ENCODE assay signal across 17 mouse cellular contexts in the genomic region with DNA sequence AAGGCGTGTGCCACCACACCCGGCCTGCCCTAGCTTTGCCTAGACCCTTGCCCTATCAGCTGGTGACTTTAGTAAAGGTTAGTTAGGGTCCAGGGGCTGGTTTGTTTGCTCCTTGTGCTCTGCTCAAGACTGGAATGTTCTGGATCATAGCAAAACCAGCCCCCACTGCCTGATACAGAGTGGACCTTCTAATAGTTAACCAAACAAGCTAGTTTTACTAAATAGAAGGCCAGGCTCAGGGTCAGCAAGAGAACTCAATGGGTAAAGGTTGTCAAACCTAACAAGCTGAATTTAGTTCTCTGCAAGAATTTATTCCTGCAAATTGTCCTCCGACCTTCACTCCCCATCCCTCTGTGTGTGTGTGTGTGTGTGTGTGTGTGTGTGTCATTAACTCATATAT. TPM values are rescaled to one million over a fixed set of nuclear protein-coding genes. Genes with fewer than 3 reads are reported as not detected.
DNase-seq lines count a peak whose midpoint lies in the region; ATAC-seq and TF ChIP-seq lines count a peak whose summit lies in the region.
"Had no signal": no experiment of that assay in that cellular context is flagged by ENCODE, and none has a peak within 500 bp of the region (broad histone marks: within the 10 kb centered on the region; RNA-seq: fewer than 3 reads in every experiment).

No protein-coding gene starts in this region.

- 77% methylated on average over 3 of the region's 3 CpGs for WGBS in kidney, embryonic 16.5 days
- WGBS in lung, postnatal 0 days = 92% methylated on average over 3 of the region's 3 CpGs

- peak; percentile 67 for ATAC-seq in kidney, embryonic 16.5 days (ENCODE audit: low FRiP score, low TSS enrichment)
- ATAC-seq in lung, postnatal 0 days = no peak
- no peak for ATAC-seq in megakaryocyte progenitor cell, adult 5-6 weeks (replicated peaks; ENCODE audit: poor library complexity)

- no peak for TF ChIP-seq CTCF in layer of hippocampus, adult 2 months (conservative IDR thresholded peaks at IDR 0.05)
- no peak for TF ChIP-seq CTCF in lung, postnatal 0 days (IDR thresholded peaks at IDR 0.05)

- no peak for DNase-seq in layer of hippocampus, adult 2 months (ENCODE audit: low spot score in 2 of 2)
- no peak for DNase-seq in layer of hippocampus, postnatal 36 days
- DNase-seq in kidney, adult 18-20 months = peak; percentile 46
- DNase-seq in kidney, postnatal 36 days = peak; percentile 58 to 79
- no peak for DNase-seq in lung, postnatal 0 days (ENCODE audit: low spot score)
- no peak for DNase-seq in gastrocnemius, adult 8-10 months (ENCODE audit: low spot score in 2 of 2)

- H3K4me3 ChIP-seq in layer of hippocampus, adult 2 months = no peak overlapping the region
- no peak overlapping the region for H3K4me3 ChIP-seq in kidney, embryonic 16.5 days (ENCODE audit: low read length)
- no peak overlapping the region for H3K4me3 ChIP-seq in lung, postnatal 0 days (ENCODE audit: low read depth, low read length)
- H3K4me3 ChIP-seq: embryonic facial prominence, embryonic 10.5 days; embryonic facial prominence, embryonic 15.5 days; forebrain, embryonic 12.5 days; heart, embryonic 10.5 days; heart, embryonic 15.5 days; limb, embryonic 10.5 days; limb, embryonic 15.5 days; liver, embryonic 13.5 days; midbrain, embryonic 10.5 days had no signal

- H3K27ac ChIP-seq in layer of hippocampus, adult 2 months = peak overlapping the region; percentile 89
- no peak overlapping the region for H3K27ac ChIP-seq in kidney, embryonic 16.5 days (ENCODE audit: low read length)
- H3K27ac ChIP-seq in lung, postnatal 0 days (ENCODE audit: low read length) = no peak overlapping the region
- H3K27ac ChIP-seq: embryonic facial prominence, embryonic 10.5 days; embryonic facial prominence, embryonic 15.5 days; forebrain, embryonic 12.5 days; heart, embryonic 10.5 days; heart, embryonic 15.5 days; limb, embryonic 10.5 days; limb, embryonic 15.5 days; liver, embryonic 13.5 days; midbrain, embryonic 10.5 days had no signal

- H3K9ac ChIP-seq in kidney, embryonic 16.5 days (replicated peaks; ENCODE audit: low read length) = no peak overlapping the region
- H3K9ac ChIP-seq in lung, postnatal 0 days (replicated peaks; ENCODE audit: low read depth) = no peak overlapping the region
- H3K9ac ChIP-seq: embryonic facial prominence, embryonic 15.5 days; forebrain, embryonic 12.5 days; heart, embryonic 15.5 days; limb, embryonic 15.5 days; liver, embryonic 13.5 days had no signal

- H3K4me2 ChIP-seq in kidney, embryonic 16.5 days (replicated peaks; ENCODE audit: low read depth, low read length) = no peak overlapping the region
- no peak overlapping the region for H3K4me2 ChIP-seq in lung, postnatal 0 days (replicated peaks; ENCODE audit: low read depth, low read length)
- H3K4me2 ChIP-seq: embryonic facial prominence, embryonic 15.5 days; forebrain, embryonic 12.5 days; heart, embryonic 15.5 days; limb, embryonic 15.5 days; liver, embryonic 13.5 days had no signal

- H3K9me3 ChIP-seq in kidney, embryonic 16.5 days (ENCODE audit: low read length) = no peaks in the 10 kb centered on the region
- H3K9me3 ChIP-seq in lung, postnatal 0 days (ENCODE audit: low read length) = no peaks in the 10 kb centered on the region
- H3K9me3 ChIP-seq: embryonic facial prominence, embryonic 10.5 days; embryonic facial prominence, embryonic 15.5 days; forebrain, embryonic 12.5 days; heart, embryonic 10.5 days; heart, embryonic 15.5 days; limb, embryonic 10.5 days; limb, embryonic 15.5 days; liver, embryonic 13.5 days; midbrain, embryonic 10.5 days had no signal

- no peaks in the 10 kb centered on the region for H3K27me3 ChIP-seq in kidney, embryonic 16.5 days (ENCODE audit: insufficient read depth, low read length)
- no peaks in the 10 kb centered on the region for H3K27me3 ChIP-seq in lung, postnatal 0 days (replicated peaks; ENCODE audit: insufficient read depth, low read length)
- H3K27me3 ChIP-seq: embryonic facial prominence, embryonic 15.5 days; forebrain, embryonic 12.5 days; heart, embryonic 15.5 days; limb, embryonic 15.5 days; liver, embryonic 13.5 days had no signal

- no peak for TF ChIP-seq EP300 in lung, postnatal 0 days (IDR thresholded peaks at IDR 0.05)

- no peaks in the 10 kb centered on the region for H3K4me1 ChIP-seq in kidney, embryonic 16.5 days (ENCODE audit: insufficient read depth, low read length)
- no peaks in the 10 kb centered on the region for H3K4me1 ChIP-seq in lung, postnatal 0 days (ENCODE audit: insufficient read depth, low read depth, low read length)
- H3K4me1 ChIP-seq: limb, embryonic 10.5 days; limb, embryonic 15.5 days had no signal

- no peaks in the 10 kb centered on the region for H3K36me3 ChIP-seq in kidney, embryonic 16.5 days (ENCODE audit: insufficient read depth, low read length)
- H3K36me3 ChIP-seq in lung, postnatal 0 days (ENCODE audit: insufficient read depth, low read length) = no peaks in the 10 kb centered on the region
- H3K36me3 ChIP-seq: embryonic facial prominence, embryonic 10.5 days; heart, embryonic 10.5 days; heart, embryonic 15.5 days; liver, embryonic 13.5 days had no signal

RNA-seq across cellular contexts. Expression of a gene that starts 29.6 kb away (rescaled TPM):
- 100 to 1,000 TPM; 249 to 251 TPM for total RNA-seq in layer of hippocampus, adult 2 months (2021)
- 100 to 1,000 TPM; 233 to 259 TPM for total RNA-seq in layer of hippocampus, postnatal 36 days (2021)
- polyA plus RNA-seq in kidney, embryonic 16.5 days (2015; fragmentation: Nextera tagmentation; extraction: Ambion mirVana) = 100 and 109 TPM in 2 replicates
- 40.4 and 48.1 TPM in 2 replicates for polyA plus RNA-seq in lung, postnatal 0 days (2015; fragmentation: Nextera tagmentation; extraction: Ambion mirVana)
- 12.9 and 21.1 TPM in 2 replicates for total RNA-seq in megakaryocyte progenitor cell, adult 5-6 weeks (2015)
- 40.9 and 50.6 TPM in 2 replicates for total RNA-seq in megakaryocyte progenitor cell, adult 5-6 weeks (2017)
- total RNA-seq in gastrocnemius, adult 8-10 months (2022) = 10 to 100 TPM; 12.0 to 15.8 (median 14.2) TPM

RNA-seq across cellular contexts. Expression of a gene that starts 54.2 kb away (rescaled TPM):
- total RNA-seq in layer of hippocampus, adult 2 months (2021) = 10 to 100 TPM; 68.8 to 71.3 TPM
- 10 to 100 TPM; 70.3 TPM for total RNA-seq in layer of hippocampus, postnatal 36 days (2021)
- polyA plus RNA-seq in kidney, embryonic 16.5 days (2015; fragmentation: Nextera tagmentation; extraction: Ambion mirVana) = 17.7 and 23.6 TPM in 2 replicates
- 10.9 and 14.2 TPM in 2 replicates for polyA plus RNA-seq in lung, postnatal 0 days (2015; fragmentation: Nextera tagmentation; extraction: Ambion mirVana)
- 8.4 and 8.7 TPM in 2 replicates for total RNA-seq in megakaryocyte progenitor cell, adult 5-6 weeks (2015)
- 5.0 and 5.5 TPM in 2 replicates for total RNA-seq in megakaryocyte progenitor cell, adult 5-6 weeks (2017)
- total RNA-seq in gastrocnemius, adult 8-10 months (2022) = 1 to 10 TPM; 3.6 to 4.9 (median 4.2) TPM

Comparison
In these comparisons a context has a peak if more than half of its experiments do, and no peak if none do; other contexts are left out.
1. DNase-seq: peak in kidney, adult 18-20 months (single experiment) and kidney, postnatal 36 days (2 of 2); none in layer of hippocampus, adult 2 months (0 of 2), layer of hippocampus, postnatal 36 days (0 of 2), lung, postnatal 0 days (single experiment) and gastrocnemius, adult 8-10 months (0 of 2).
2. RNA of a gene that starts 29.6 kb away (total RNA-seq): 233 to 259 TPM in layer of hippocampus, postnatal 36 days and 249 to 251 TPM in layer of hippocampus, adult 2 months; 12.9 to 50.6 TPM in megakaryocyte progenitor cell, adult 5-6 weeks and 12.0 to 15.8 TPM in gastrocnemius, adult 8-10 months; every median in the first group is over 4 times any median in the second.
3. RNA of a gene that starts 54.2 kb away (total RNA-seq): 68.8 to 71.3 TPM in layer of hippocampus, adult 2 months and 70.3 TPM in layer of hippocampus, postnatal 36 days; 5.0 to 8.7 TPM in megakaryocyte progenitor cell, adult 5-6 weeks and 3.6 to 4.9 TPM in gastrocnemius, adult 8-10 months; every median in the first group is over 4 times any median in the second.